Comparison of ENCODE assay signal across 15 mouse cellular contexts in the genomic region with DNA sequence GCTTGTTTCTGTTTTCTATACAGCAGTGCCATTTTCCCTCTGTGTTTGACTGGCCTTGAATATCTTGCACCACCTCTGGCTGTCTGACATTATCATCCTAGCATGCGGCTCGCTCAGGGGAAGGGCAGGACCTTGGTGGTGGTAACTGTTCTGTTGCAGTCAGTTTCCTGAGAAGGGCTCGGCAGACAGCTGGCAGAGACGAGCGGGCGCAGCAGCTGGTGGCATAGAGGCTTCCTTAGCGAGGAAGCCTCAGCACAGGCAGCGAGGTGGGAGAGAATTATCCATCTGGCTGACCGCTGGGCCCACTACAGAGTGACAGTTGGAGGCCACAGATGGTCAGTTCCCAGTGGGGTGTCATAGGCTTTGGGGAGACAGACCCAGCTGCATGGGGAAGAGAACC. TPM values are rescaled to one million over a fixed set of nuclear protein-coding genes. Genes with fewer than 3 reads are reported as not detected.
DNase-seq lines count a peak whose midpoint lies in the region; ATAC-seq lines count a peak whose summit lies in the region.
"Had no signal": no experiment of that assay in that cellular context is flagged by ENCODE, and none has a peak within 500 bp of the region (broad histone marks: within the 10 kb centered on the region; RNA-seq: fewer than 3 reads in every experiment).

No protein-coding gene starts in this region.

- ATAC-seq in megakaryocyte-erythroid progenitor cell, adult 5-6 weeks (replicated peaks; ENCODE audit: low FRiP score, low TSS enrichment, poor library complexity, severe bottlenecking), result peak; percentile 56
- ATAC-seq: Patski had no signal

- peaks cover 82% of the 10 kb centered on the region for H3K36me3 ChIP-seq in erythroblast, embryonic 14.5 days (ENCODE audit: control insufficient read depth)
- H3K36me3 ChIP-seq: forebrain, embryonic 10.5 days; heart, embryonic 12.5 days; hindbrain, embryonic 13.5 days; lung, embryonic 15.5 days had no signal

- no peaks in the 10 kb centered on the region for H3K9me3 ChIP-seq in erythroblast, embryonic 14.5 days (ENCODE audit: control insufficient read depth, low read length)
- H3K9me3 ChIP-seq: forebrain, embryonic 10.5 days; heart, embryonic 12.5 days; hindbrain, embryonic 13.5 days; lung, embryonic 15.5 days had no signal

- peak overlapping the region; percentile 52 for H3K4me3 ChIP-seq in erythroblast, embryonic 14.5 days (replicated peaks)
- H3K4me3 ChIP-seq: forebrain, embryonic 10.5 days; heart, embryonic 12.5 days; hindbrain, embryonic 13.5 days; lung, embryonic 15.5 days had no signal

- peak; percentile 30 to 32 for DNase-seq in thymus, adult 18-20 months
- DNase-seq in thymus, postnatal 0 days (ENCODE audit: low spot score), result no peak
- DNase-seq in layer of hippocampus, postnatal 25 days (ENCODE audit: extremely low spot score in 1 of 2, low spot score in 1 of 2), result no peak
- DNase-seq in natural killer cell, adult 2 months (ENCODE audit: low spot score in 2 of 2), result no peak
- DNase-seq in ovary, adult 18-20 months (ENCODE audit: low spot score), result no peak
- DNase-seq: cerebellum, adult 11-12 months; gastrocnemius, postnatal 10 days; kidney, adult 18-20 months had no signal

- H3K4me1 ChIP-seq in erythroblast, embryonic 14.5 days (ENCODE audit: control insufficient read depth), result peaks cover 96% of the 10 kb centered on the region
- H3K4me1 ChIP-seq: forebrain, embryonic 10.5 days; lung, embryonic 15.5 days had no signal

- no peaks in the 10 kb centered on the region for H3K27me3 ChIP-seq in erythroblast, embryonic 14.5 days (ENCODE audit: control insufficient read depth)
- H3K27me3 ChIP-seq: heart, embryonic 12.5 days; hindbrain, embryonic 13.5 days; lung, embryonic 15.5 days; Patski had no signal

RNA-seq across cellular contexts. Expression of gene Zdhhc14, which starts 18.2 kb away (rescaled TPM):
- 3.5 and 4.0 TPM in 2 replicates for polyA plus RNA-seq in thymus, postnatal 0 days (2015; fragmentation: Nextera tagmentation; extraction: Ambion mirVana)
- polyA plus RNA-seq in erythroblast, embryonic 14.5 days (2012), result 6.5 and 6.7 TPM in 2 replicates
- 17.2 and 19.2 TPM in 2 replicates for total RNA-seq in megakaryocyte-erythroid progenitor cell, adult 5-6 weeks (2014; fragmentation: Nextera tagmentation)
- total RNA-seq in megakaryocyte-erythroid progenitor cell, adult 5-6 weeks (2017), result 7.0 and 9.8 TPM in 2 replicates
- 10 to 100 TPM; 47.2 to 49.3 TPM for total RNA-seq in layer of hippocampus, postnatal 25 days (2021)

Comparison
In these comparisons a context has a peak if more than half of its experiments do, and no peak if none do; other contexts are left out.
1. DNase-seq: peak in thymus, adult 18-20 months (2 of 2); none in thymus, postnatal 0 days (single experiment), layer of hippocampus, postnatal 25 days (0 of 2), natural killer cell, adult 2 months (0 of 2) and ovary, adult 18-20 months (single experiment).